Mouse (Mus musculus): Measurements from ENCODE around the gene Pcdh15.

Gene Pcdh15

DNA sequence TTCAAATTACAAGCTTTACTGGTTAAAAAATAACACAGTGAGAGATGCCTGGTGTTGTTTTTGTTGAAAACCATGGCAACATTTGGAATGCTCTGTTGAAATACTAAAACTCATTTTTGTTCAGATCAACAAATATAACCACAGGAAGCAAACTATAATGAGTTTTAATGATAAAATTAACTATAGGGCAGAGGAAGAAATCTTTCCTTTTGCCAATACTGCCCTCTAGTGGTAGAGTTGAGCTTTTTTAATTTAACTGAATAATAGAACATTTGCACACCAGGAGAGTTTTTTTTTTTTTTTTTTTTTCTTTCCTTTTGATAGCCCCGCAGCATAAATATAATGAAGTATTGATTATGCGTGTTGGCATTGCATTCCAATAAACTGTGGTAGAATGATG is 1364.8 kb downstream of the Pcdh15 start:
- DNase-seq (ENCODE audit: extremely low read depth, insufficient read length, low spot score), result no peak

DNA sequence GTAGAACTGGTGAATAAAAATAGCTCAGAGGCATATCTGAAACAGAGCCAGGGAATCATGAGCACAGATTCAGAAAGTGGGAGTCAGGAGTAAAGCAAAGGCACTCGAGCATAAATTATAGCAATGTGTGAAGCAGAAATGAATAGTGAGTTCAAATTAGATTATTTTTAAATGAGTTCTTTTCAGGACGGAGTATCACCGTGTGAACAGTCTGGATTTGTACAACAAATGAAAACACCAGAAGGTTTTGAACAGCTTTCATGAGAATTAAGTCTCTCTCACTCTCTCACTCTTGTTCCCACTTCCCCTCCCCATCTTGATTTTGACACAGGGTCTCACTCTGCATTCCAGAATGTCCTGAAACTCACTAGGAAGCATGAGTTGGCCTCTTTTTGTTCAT is 1381.6 kb downstream of the Pcdh15 start:
- DNase-seq (ENCODE audit: extremely low read depth, insufficient read length, low spot score), result no peak

DNA sequence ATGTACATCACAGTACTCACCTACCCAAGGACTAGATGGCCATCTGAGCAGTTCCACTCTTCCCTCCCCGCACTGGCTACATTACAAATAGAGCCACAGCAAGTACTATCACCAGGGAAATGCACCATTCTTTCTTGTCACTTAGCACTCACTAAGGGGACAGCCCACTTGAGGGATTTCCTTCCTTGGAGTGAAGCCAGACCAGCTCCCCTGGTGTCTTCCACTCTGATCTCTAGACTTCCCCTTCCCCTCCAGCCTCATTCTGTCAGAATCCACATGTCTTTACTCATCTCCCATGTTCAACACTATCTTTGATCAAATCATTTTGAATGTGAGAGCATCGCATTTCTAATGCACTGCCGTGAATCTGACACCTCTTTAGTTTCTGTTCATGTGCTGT is 1413.2 kb downstream of the Pcdh15 start:
- DNase-seq (ENCODE audit: extremely low read depth, insufficient read length, low spot score), result no peak

DNA sequence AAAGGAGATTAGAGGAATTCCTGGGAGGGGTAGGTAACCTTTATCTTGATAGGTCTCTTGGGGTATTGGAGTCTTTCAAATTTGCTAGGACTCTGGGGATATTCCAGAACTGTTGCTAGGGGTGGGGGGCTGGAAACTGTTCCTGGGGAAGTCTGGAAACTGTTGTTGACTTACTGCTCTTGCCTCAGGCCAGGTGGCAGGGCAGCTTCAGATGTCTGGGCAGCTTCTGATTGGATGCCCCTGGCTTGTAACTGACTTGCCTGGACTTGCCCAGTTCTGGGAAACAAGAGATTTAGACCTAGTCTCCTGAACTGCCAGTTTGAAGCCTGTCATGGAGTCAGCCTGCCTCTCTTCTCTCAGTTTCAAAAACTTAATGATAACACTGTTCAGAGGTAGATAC is 1414.6 kb downstream of the Pcdh15 start:
- DNase-seq (ENCODE audit: extremely low read depth, insufficient read length, low spot score), result no peak

DNA sequence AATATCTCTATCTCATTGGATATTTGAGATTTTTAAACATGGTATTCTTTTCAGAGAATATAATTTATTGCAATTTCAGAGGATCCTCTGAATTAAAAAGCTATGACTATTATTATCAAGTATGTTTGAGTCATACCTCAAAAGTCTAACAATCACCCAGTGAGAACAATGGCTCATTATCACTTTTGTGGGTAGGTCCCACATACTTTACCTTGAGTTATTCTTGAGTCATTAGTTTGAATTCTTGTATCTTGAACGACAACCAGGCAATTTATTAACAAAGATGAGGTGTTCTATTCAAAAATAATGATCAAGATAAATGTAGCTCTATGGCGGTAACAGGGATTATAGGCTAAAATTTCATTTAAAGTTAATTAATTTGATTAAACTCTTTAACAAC is 1439.2 kb downstream of the Pcdh15 start:
- no peak for DNase-seq (ENCODE audit: extremely low read depth, insufficient read length, low spot score)

DNA sequence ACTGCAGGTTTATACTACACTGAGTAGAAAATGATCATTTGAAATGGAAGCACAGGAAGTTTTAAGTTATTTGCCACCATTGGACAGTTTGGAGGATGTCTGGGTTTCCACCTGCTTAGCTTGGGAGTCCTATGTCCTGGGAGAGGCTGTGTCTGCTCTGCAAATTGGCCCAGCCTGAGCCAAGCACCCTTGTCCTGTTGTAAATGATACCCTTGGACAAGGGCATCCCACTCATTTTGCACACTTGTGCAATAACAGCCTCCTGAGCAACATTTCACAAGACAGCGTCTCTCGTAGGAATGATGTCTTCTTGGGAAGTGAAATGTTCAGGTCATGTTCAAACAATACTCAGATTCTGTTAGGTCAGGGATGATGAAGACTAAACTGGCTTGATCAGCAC is 1456.2 kb downstream of the Pcdh15 start:
- DNase-seq (ENCODE audit: extremely low read depth, insufficient read length, low spot score), result no peak

DNA sequence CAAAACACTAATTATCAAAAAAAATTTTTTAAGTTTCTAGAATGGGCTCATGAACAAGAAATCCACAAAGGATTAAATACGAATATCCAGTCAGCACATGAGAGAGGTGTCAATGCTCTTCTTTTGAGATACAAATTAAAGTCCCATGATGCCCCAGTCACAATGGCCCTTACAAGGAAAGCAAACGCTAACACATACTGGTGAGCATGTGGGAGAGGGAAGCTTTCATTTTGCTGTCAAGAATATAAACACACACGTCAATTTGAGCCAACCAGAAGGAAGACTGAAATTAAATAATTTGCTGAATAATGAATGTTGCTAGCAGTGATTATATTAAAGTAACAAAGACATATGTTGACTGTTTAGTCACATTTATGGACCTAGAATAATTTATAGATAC is 1470.5 kb downstream of the Pcdh15 start:
- DNase-seq (ENCODE audit: extremely low read depth, insufficient read length, low spot score), result no peak

DNA sequence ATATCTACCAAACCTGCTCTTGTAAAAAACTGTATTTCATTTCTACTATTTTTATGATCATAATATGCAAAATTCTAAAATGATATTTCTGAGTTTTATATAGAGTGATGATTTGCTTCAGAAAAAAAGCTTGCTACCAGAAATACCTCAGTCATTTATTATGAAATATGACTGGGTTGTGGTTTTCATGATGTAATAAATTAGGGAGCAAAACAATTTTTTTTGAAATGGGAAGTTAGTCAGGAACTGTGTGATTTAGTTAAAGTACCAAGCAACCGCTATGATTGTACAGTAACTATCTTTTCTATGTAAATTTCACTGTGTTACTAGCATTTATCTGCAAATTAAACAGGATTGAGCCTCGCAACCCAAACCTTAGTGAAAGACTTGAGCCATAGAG is 1480.8 kb downstream of the Pcdh15 start:
- no peak for DNase-seq (ENCODE audit: extremely low read depth, insufficient read length, low spot score)

DNA sequence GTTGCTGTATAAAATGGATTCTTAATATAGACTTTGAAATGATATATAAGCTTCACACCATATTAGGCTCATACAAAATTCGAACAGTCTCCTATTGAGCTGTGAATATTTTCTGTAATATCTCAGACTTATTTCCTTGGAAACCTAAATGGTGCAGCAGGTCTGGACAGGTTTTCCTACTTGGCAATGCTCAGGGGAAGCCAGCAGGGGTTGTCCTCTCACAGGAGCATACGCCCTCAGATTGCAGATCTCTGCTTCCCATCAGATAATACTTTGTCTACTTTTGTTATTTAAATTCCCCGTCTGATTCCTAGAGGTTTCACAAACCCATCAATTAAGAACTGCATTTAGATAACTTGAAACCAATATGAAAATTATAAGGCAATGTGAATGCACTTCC is 1492.7 kb downstream of the Pcdh15 start:
- no peak for DNase-seq (ENCODE audit: extremely low read depth, insufficient read length, low spot score)

DNA sequence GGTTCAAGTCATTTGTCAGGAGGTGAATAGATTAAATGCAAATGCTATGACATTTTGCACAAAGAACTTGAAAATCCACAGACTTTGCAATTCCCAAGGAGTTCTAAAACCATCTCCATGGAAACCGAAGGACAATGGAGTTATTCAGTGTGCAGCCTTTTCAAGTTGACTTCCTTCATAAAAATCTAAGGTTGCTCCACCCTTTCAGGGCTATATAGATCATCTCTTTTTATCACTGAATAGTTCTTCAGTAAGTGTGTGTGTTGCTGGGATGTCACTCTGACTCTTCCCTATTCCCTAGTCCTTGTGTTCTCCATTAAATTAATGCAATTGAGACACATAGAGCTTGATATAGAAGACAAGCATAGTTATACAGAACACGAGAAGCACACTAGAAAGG is 1508.5 kb downstream of the Pcdh15 start:
- no peak for DNase-seq (ENCODE audit: extremely low read depth, insufficient read length, low spot score)

DNA sequence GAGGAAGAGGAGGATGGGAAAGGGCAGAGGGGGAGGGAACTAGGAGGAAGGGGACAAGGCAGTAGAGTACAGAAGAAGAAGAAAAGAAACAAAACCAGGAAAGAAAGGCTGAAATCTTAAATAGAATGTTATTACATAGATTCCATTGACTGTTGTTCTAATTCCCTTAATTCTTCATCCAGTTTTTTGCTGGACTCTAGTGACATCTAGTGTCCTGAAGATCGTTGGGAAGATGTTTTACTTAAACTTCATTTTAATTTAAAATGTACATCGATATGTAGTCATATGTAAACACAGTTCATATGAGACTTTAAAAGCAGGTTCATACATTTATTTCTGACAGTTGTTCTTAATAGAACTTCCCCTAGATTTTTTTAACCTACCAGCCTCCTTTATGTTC is 1522.7 kb downstream of the Pcdh15 start:
- no peak for DNase-seq (ENCODE audit: extremely low read depth, insufficient read length, low spot score)

DNA sequence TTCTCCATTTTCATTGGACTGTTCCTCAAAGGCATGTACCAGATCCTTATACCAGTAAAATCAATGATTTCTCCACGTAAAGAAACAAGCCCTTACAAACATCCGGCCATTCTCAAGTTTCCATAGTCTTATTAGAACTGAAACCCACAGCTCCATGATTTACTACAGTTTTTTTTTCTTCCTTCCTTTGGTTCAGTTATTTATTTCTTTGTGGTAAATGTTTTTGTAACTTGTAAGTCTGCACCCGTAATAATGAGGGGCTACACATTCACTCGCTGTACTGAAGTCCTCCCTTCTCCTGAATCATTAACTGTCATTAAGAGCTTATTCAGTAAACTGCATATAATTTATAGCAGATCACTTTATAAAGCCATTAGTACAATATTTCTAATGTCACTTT is 1526.6 kb downstream of the Pcdh15 start:
- DNase-seq (ENCODE audit: extremely low read depth, insufficient read length, low spot score), result no peak

DNA sequence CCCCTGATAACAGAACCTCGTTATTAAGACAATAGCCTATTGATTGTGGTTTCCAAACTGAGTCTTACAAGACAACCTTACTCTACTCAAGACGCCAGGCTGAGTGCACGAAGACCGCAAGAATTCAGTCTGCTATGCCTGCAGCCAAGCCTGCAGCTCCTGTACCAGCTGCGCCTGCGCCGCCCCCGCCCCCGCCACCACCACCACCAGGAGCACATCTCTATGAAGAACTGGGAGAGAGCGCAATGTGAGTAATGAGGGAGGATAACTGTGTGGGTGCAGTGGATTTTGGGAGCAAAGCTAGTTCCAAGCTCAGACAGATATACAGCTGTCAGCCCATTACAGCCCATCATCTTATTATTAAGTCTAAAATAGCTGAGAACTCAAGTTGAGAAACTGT is 1527.5 kb downstream of the Pcdh15 start:
- DNase-seq (ENCODE audit: extremely low read depth, insufficient read length, low spot score), result no peak

DNA sequence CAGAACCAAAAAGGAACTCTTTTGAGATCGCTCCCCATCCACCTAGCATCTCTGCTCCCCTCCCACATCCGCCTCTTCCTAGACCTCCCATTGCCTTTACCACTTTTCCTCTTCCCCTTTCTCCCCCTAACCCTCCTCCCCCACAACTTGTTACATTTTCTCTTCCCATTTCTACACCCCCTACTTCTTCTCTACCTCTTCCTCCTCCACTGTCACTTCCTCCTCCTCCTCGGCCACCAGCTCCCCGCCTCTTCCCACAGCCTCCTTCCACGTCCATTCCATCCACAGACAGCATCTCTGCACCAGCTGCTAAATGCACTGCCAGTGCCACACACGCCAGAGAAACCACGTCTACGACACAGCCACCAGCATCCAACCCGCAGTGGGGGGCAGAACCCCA is 1532.2 kb downstream of the Pcdh15 start:
- no peak for DNase-seq (ENCODE audit: extremely low read depth, insufficient read length, low spot score)

DNA sequence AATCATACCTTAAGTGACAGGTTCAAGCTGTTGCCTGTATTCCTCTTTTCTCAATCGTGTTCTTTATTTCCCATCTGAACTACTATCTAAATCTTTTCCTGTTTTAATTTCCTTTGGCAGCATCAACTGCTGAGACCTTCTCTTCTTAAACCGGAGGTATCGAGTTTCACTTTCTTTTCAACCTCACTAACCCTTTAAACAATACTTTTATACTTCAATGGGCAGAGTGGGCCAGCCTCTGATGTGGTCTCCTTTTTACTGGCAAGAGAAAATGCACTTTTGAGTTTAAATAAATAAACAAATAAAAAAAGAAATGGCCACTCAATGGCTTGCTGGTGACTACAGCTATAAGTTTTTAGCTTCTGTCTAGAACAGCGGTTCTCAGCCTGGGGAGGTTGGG is 1537.9 kb downstream of the Pcdh15 start:
- no peak for DNase-seq (ENCODE audit: extremely low read depth, insufficient read length, low spot score)

DNA sequence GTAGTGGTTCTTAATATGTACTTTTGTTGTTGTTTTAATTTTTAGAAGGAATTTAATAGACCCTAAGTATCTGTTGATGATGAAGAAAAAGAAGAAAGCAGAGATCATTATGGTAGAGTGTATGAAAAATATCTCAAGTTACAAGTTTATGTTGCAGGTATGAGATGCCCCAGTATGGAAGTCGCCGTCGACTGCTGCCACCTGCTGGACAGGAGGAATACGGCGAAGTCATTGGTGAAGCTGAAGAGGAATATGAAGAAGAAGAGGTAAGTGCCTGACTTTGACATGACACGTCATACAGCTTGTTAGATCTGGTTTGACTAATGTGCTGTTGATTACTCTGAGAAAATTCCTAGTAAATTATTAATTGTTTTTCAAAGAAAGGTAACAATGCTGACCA is 1543.0 kb downstream of the Pcdh15 start:
- no peak for DNase-seq (ENCODE audit: extremely low read depth, insufficient read length, low spot score)

DNA sequence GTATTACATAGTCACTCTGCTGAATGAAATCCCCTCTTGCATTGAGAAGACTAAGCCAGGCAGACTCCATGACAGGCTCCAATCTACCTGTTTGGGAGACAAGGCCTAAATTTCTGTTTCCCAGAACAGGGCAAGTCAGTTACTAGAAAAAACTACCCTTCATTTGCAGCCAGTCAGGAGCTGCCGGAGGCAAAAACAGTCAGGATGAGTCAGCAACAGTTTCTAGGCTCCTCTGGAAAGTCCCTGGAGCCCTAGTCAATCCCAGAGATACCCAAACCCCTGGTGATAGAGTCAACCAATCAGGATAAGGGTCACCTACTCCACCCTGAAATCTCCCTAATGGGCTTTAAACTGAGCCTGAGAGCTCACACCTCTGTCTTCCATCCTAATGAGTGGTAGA is 1564.0 kb downstream of the Pcdh15 start:
- DNase-seq (ENCODE audit: extremely low read depth, insufficient read length, low spot score), result no peak

DNA sequence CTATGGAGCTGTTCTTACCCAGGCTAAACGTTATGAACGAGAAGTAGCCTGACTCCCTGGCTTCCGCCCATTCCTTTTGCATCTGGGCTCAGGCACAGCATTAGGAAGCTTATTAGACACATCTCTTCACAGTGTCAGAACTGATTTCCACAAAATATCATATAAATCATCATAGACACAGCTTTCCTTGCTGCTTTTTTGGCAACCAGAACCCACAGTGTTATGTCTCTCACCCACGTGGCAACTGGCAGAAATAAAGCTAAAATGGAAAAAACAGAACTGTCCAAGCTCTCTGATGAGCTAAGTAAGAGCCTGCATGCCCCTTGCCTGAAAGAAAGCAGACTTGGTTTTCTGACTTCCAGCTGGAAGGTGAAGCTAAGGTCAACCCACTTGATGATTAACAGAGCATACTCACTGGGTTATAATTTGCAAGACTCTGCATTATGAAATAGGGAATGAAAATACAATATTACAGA is 1580.9 kb downstream of the Pcdh15 start:
- no peak for DNase-seq (ENCODE audit: extremely low read depth, insufficient read length, low spot score)

DNA sequence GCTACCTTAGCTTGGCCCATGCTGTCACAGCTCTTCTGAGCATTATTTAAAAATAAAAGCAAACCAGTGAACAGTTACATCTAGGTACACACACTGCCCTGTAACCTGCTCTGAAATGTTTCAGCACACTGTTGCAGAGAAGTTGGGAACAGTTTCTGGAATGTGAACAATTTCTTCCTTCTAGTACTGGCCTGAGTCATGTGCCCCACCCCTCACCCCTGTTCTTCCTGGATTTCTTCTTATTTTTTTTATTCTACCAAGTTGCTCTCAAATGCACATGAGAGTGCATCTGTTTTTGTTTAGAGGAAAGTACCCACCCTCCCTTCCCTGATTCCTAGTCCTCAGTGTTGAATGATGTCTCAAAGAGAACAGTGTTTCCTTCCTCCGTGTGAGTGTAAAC is 1581.4 kb downstream of the Pcdh15 start:
- DNase-seq (ENCODE audit: extremely low read depth, insufficient read length, low spot score), result peak; percentile 53
